Comparison of ENCODE assay signal across 8 mouse cellular contexts in the genomic region with DNA sequence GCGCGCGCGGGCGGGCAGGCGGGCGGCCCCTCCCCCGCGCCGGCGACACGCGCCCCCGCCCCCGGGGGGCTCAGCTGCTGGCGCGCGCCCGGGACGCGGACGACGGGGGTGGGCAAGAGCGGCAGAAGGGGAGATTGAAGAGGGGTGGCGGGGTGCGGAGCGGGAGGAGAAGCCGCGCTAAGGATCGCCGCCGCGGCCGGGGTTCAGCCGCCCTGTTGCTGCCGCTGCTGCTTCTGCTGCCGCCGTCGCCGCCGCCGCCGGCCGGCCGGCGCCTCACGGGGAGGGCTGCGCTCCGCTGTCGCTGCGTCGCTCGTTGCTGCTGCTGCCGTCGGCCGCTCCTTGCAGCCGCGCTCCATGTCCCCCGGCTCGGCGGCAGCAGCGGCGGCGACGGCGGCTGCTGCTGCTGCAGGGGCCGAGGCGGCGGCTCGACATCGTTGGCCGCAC. TPM values are rescaled to one million over a fixed set of nuclear protein-coding genes. Genes with fewer than 3 reads are reported as not detected.
DNase-seq lines count a peak whose midpoint lies in the region; ATAC-seq and TF ChIP-seq lines count a peak whose summit lies in the region.

No protein-coding gene starts in this region.

- intact Hi-C loops in gastrocnemius, adult 2 months (cut with DNase I): no loop called here
- intact Hi-C loops in gastrocnemius, postnatal 36 days (cut with DNase I): no loop called here

- peak overlapping the region; percentile 72 for H3K4me3 ChIP-seq in gastrocnemius, adult 2 months

- no peak for ATAC-seq in activated CD4-positive, CD25-positive, alpha-beta regulatory T cell, adult 4 months
- ATAC-seq in cerebellum, adult (ENCODE audit: insufficient number of reproducible peaks, low FRiP score, low TSS enrichment): no peak; the same call in 1 of the 2 replicates

- peak; percentile 16 for DNase-seq in gastrocnemius, adult 2 months
- no peak for DNase-seq in gastrocnemius, postnatal 36 days
- peak; percentile 21 for DNase-seq in right cerebral cortex, adult 18-20 months
- DNase-seq in right cerebral cortex, postnatal 4 days: no peak
- DNase-seq in heart, postnatal 4 days: peak; percentile 9
- DNase-seq in lung, postnatal 10 days: peak; percentile 5

- TF ChIP-seq CTCF in gastrocnemius, adult 2 months (IDR thresholded peaks at IDR 0.05): no peak

- H3K27ac ChIP-seq in gastrocnemius, adult 2 months: no peak overlapping the region

RNA-seq across cellular contexts. Expression of gene Bicdl1, which starts 0.3 kb away (rescaled TPM):
- total RNA-seq in gastrocnemius, adult 2 months (2021): 1 to 10 TPM; 2.3 to 2.4 TPM
- total RNA-seq in gastrocnemius, postnatal 36 days (2021): 1 to 10 TPM; 2.6 to 3.6 TPM
- total RNA-seq in heart, postnatal 4 days (2021): 1 to 10 TPM; 6.1 to 6.7 TPM
- polyA plus RNA-seq in activated CD4-positive, CD25-positive, alpha-beta regulatory T cell, adult 4 months (2017; shearing (Covaris generic)): 10 to 100 TPM; 11.5 to 13.5 TPM

Comparison
In these comparisons a context has a peak if more than half of its experiments do, and no peak if none do; other contexts are left out.
1. DNase-seq: peak in gastrocnemius, adult 2 months (single experiment), right cerebral cortex, adult 18-20 months (single experiment), heart, postnatal 4 days (single experiment) and lung, postnatal 10 days (single experiment); none in gastrocnemius, postnatal 36 days (0 of 2) and right cerebral cortex, postnatal 4 days (single experiment).